Mouse (Mus musculus) WW6 (cell line): ENCODE results near the gene Astn2.

Source experiments
- DNase-seq: peaks from one replicate; pipeline ENCODE4 v3.0.0-alpha.2; 2013; ENCODE audit warnings: low read depth, low spot score

Astn2 gene

DNA sequence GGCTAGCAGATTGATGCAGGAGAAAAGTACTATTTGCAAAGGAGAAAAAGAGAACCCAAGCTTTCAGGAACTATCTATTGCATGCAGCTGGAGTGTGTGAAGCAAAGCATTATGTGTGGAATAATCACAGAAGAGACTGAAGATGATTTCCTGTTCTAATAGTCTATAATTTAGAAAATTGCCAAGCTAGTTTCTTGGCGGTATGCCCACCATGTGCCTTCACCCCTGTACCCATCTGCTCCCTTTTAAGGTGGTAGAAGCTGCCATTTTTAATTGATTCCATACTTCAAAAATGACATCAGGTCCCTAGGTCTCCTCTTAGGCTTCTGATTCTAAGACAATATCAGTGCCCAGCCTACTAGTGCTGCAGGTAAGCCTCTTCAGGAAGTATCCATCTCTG, 432.0 kb downstream of the Astn2 start:
- no peak for DNase-seq

DNA sequence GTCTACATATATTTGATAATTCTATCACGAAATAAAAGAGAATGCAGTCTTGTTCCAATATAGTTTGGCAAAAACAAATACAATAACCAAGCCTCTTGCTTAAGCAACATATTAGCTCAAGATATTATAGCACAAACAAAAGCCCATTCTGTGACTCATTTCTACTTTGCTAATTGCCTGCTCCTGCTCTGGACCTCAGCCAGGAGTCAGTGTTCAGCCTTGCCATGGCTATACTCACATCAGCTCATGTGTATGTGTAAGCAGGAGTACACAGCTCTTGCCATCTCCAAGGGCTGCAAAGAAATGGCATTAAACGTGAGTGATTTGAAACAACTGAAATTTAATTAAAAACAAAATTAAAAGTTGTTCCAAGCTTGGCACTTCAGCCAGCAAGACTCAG, 435.1 kb downstream of the Astn2 start:
- no peak for DNase-seq

DNA sequence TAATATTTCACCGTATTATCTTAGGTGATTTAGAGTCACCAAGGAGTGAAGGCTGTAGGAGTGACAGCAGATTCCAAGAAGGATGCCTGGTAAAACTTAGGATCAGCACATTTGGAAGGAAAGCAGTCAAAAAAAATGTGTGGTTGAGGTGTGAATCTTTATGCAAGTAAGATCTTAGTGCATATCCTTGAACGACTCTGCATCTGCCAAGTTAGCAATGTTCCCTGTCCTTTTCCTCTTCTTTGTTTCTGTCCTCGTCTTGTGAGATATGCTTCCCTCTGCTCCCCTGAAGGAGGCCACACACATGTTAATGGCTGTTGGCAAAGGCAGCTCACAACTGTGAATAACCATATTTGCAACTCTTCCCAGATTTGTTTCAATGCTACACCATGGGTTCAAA, 439.8 kb downstream of the Astn2 start:
- DNase-seq, result no peak

- no peak for DNase-seq
Observed at GRCm38 (mm10) chr4:65959188-65959759, 445.1 kb downstream of the Astn2 start.

GRCm38 (mm10) chr4:65958369-65959187, 445.8 kb downstream of the Astn2 start:
- no peak for DNase-seq

GRCm38 (mm10) chr4:65951918-65952317, 452.5 kb downstream of the Astn2 start:
- no peak for DNase-seq

- no peak for DNase-seq
Observed at GRCm38 (mm10) chr4:65947141-65947649, 457.2 kb downstream of the Astn2 start.

DNA sequence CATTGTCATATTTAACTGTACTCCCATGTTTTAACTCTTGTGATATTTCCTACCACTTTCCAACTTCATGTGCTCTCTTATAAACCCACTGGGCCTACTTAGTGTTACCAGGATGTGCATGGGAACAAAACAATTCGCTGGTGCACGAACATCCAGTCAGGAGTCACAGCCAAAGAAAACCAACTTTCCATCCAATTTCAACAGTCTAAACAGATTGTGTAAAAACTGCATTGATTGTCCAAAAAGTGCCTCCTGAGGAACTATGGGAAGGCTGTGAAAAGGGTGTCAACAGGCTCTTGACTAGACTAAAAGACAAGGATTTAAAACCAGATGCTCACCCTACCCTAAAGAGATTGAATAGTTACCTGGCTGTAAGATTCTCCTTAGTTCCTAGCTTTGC, 458.4 kb downstream of the Astn2 start:
- DNase-seq, result no peak

- DNase-seq, result no peak
Observed at GRCm38 (mm10) chr4:65930901-65931300, 473.5 kb downstream of the Astn2 start.

DNA sequence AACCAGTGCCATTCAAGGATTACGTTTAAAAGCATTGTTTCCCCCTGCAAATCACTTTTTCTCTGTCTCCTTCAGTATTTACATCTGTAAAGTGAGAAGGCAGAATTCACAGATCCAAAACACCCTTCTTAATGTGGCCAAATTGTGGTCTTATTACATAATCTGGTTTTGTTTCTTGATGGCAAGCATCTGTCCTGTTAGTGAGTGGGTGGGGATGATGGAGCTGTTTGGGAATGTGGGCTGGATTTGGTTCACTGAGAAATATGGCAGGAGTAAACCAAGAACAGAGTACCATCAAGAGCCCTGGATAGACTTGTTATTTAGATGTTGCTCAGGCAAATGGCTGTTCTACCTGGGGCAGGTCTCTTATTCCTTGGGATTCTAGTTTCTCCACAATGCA, 484.1 kb downstream of the Astn2 start:
- DNase-seq, result no peak

GRCm38 (mm10) chr4:65916027-65917008, 488.1 kb downstream of the Astn2 start:
- DNase-seq, result no peak

DNA sequence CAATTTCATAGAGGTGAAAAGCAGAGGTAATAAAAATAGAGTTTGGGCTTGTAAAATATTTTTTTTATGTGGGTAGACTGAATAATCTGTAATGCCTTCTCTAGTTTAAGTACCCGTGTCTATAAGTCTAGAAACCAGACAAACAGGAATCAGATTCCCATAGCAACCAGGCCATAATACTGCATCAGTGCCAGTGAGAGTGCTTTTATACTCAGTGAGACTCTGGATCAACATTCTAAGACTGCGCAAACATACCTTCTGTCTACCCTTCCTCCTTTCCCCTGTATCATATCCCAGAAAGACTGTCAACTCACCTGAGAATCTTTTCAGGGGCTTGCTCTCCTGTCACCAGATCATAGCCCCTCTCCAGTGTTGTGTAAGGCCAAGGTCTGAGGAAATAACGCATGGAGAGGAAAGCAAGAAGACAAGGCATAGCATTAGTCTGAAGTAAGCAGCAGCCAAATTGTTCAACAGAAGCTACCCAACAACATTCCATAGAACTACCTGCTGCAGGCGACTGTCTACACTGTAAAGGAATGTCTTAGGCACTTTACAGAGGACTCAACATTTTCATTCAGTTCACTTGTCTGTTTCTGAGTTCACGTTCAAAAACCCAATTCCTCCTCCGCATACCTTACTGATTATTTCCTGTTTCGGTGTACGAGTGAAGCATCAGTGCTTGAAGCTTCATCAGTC, 492.0 kb downstream of the Astn2 start:
- DNase-seq, result no peak

- no peak for DNase-seq
Observed at GRCm38 (mm10) chr4:65907660-65908059, 496.8 kb downstream of the Astn2 start.

- no peak for DNase-seq
Observed at GRCm38 (mm10) chr4:65904963-65905362, 499.4 kb downstream of the Astn2 start.

DNA sequence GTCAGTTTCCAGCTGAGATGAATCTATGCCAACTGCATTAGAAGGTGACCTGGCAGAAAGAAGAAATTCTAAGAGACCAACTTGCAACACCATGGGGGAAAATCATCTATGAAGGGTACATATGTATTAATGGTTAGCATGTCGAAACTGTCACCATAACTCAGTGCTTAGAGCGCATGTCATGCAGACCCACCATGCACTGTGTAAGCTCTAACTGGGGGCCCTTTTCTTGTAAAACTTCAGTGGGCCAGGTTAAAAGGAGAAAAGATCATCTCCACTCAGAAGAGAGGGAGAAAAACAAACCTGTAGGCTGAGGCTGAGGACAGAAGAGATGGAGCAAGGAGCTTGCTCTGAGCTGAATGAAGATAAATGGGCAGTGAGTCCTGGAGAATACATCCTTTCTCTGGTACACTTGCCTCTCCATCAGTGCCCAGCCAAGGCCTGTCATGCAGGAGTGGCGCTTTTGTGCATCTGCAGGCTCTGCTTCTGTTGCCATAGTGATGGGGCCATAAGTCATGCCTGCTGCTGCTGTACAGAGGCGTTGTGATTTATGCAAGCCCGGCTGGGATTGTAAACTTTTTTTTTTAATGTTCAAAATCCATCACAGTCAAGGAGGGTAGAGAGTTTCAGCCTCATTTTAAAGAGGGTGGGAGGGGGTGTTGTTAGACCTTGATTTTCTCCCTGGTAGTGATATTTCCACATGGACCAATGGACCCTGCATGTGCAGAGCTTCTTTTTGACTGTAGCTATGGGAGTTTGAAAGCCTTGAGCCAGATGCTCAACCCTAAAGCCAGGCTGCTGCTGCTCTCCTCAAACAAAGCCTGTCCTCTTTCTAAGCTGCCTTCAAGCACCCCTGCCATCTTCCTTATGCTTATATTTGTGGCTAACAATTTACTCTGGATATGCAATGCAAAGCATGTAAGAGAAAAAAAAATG, 508.1 kb downstream of the Astn2 start:
- DNase-seq, result no peak

- no peak for DNase-seq
Observed at GRCm38 (mm10) chr4:65888332-65888993, 515.9 kb downstream of the Astn2 start.

DNA sequence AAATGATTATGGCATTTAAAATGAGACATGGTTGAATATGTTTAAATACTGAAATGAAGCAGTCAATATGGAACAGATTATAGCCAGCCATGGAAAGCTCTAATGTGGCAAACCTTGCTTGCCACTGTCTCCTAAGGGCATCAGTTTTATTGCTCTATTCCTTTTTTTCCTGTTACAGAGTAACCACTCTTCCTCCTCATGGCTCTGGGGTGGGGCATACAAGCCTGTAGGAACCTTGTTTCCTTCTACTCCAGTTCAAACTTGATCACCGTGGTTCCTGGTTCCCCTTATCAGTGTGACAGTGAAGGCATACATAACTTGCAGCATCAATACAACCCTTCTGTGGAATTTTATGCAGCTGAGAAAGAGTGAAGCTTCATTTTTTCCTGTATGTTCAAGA, 517.5 kb downstream of the Astn2 start:
- DNase-seq, result no peak

DNA sequence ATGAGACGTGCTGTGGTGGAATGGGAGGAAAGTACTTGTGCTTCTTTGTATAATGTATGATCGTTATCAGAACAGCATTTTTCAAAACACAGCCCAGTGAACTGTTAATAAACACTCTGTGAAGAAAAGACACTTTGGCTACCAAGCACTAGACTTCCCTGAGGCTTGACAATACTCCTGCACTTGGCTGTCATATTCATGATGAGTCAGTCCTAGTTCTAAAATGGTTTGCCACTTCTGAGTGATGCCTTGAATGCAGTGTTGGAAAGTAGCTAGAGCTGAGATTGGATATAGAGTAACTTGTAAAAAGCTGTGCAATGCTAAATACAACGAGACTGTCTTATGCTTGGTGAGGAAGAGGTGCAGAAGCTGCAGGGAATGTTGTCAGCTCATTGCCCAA, 518.5 kb downstream of the Astn2 start:
- no peak for DNase-seq

GRCm38 (mm10) chr4:65874236-65874781, 530.1 kb downstream of the Astn2 start:
- no peak for DNase-seq
